Mouse (Mus musculus) stomach, embryonic 16.5 days (tissue): ENCODE results near the gene Nod1. TPM values are rescaled to one million over a fixed set of nuclear protein-coding genes. Genes with fewer than 3 reads are reported as not detected.

Experiments used
- ATAC-seq: fragments of 200-750 bp; cut with Nextera tagmentation; 2 replicates; pipeline ENCODE4 v1.8.0; 2017; ENCODE audit warnings: moderate number of reproducible peaks, moderate TSS enrichment; ENCODE audit not compliant: insufficient read depth, low FRiP score
- H3K27ac ChIP-seq: fragments of 300-500 bp; sonication (generic); 2 replicates; pipeline ENCODE4 v1.5.1; 2014; ENCODE audit warnings: low read length
- H3K27me3 ChIP-seq: fragments of 300-500 bp; sonication (generic); 2 replicates; pipeline ENCODE4 v1.6.1; 2014; ENCODE audit warnings: low read length, control low read depth, mixed read lengths; ENCODE audit not compliant: control insufficient read depth, insufficient read depth
- H3K36me3 ChIP-seq: fragments of 300-500 bp; sonication (generic); 2 replicates; pipeline ENCODE4 v1.6.1; 2014; ENCODE audit warnings: low read length; ENCODE audit not compliant: control insufficient read depth, insufficient read depth
- H3K4me1 ChIP-seq: fragments of 300-500 bp; sonication (generic); 2 replicates; pipeline ENCODE4 v1.6.1; 2014; ENCODE audit warnings: low read length, control low read depth, mixed read lengths; ENCODE audit not compliant: control insufficient read depth, insufficient read depth
- H3K4me2 ChIP-seq: fragments of 300-500 bp; sonication (generic); 2 replicates; pipeline ENCODE4 v1.6.1; 2014; ENCODE audit warnings: low read depth, low read length, mixed read lengths
- H3K4me3 ChIP-seq: fragments of 300-500 bp; sonication (generic); replicated peaks from 2 replicates; pipeline ENCODE4 v1.5.1; 2014; ENCODE audit warnings: mild to moderate bottlenecking, low read length
- H3K9ac ChIP-seq: fragments of 300-500 bp; sonication (generic); 2 replicates; pipeline ENCODE4 v1.6.1; 2014; ENCODE audit warnings: low read length
- H3K9me3 ChIP-seq: fragments of 300-500 bp; sonication (generic); replicated peaks from 2 replicates; pipeline ENCODE4 v1.6.1; 2016; ENCODE audit warnings: low read length, control low read depth; ENCODE audit not compliant: control insufficient read depth
- WGBS: fragments of 180-500 bp; shearing (Covaris S2); extraction: QIAGEN DNeasy Blood & Tissue Kit; methylation state at CpG from one replicate; pipeline ENCODE4 v1.1.7; 2014; 5-methylcytosine and 5-hydroxymethylcytosine counted together
- polyA plus RNA-seq: library from polyadenylated mRNA; unstranded; fragments of >200 nt; fragmentation: Nextera tagmentation; extraction: Ambion mirVana; gene quantifications from 2 replicates; pipeline ENCODE4 v1.2.1, GENCODE M21; 2015

The Nod1 gene
- 9.3 and 9.8 TPM in 2 replicates for polyA plus RNA-seq

- Histone ChIP-seq H3K27me3 (no peaks in the 10 kb centered on the region), H3K9ac (peak within 1 kb of the TSS; percentile 83), H3K36me3 (no peaks in the 10 kb centered on the region), H3K4me3 (peak within 1 kb of the TSS; percentile 71), H3K27ac (peak within 1 kb of the TSS; percentile 83), H3K4me2 (peak within 1 kb of the TSS; percentile 74), H3K9me3 (no peaks in the 10 kb centered on the region), H3K4me1 (peaks cover 3% of the 10 kb centered on the region; the same call in 1 of the 2 replicates)
- 2% methylated on average over 53 of the region's 53 CpGs for WGBS
- ATAC-seq = peak; percentile 91
Observed at GRCm38 (mm10) chr6:54972111-54972928, at the start of gene Nod1. Gene Nod1, minus strand, starts transcription at chr6:54972612.

- no peak overlapping the region for H3K9ac ChIP-seq
- no peaks in the 10 kb centered on the region for H3K27me3 ChIP-seq
- H3K4me3 ChIP-seq = no peak overlapping the region
- 82% methylated on average over 7 of the region's 7 CpGs for WGBS
- H3K9me3 ChIP-seq = no peaks in the 10 kb centered on the region
- ATAC-seq = no peak
- no peaks in the 10 kb centered on the region; the same call in 1 of the 2 replicates for H3K4me1 ChIP-seq
- H3K36me3 ChIP-seq = no peaks in the 10 kb centered on the region
- no peak overlapping the region for H3K27ac ChIP-seq
- H3K4me2 ChIP-seq = no peak overlapping the region
Observed at GRCm38 (mm10) chr6:55021806-55022205, 49.4 kb upstream of the Nod1 start.

GRCm38 (mm10) chr6:55018417-55018816, 46.0 kb upstream of the Nod1 start:
- H3K36me3 ChIP-seq = no peaks in the 10 kb centered on the region
- H3K27me3 ChIP-seq = no peaks in the 10 kb centered on the region
- no peak overlapping the region for H3K27ac ChIP-seq
- H3K4me2 ChIP-seq = no peak overlapping the region
- H3K9me3 ChIP-seq = no peaks in the 10 kb centered on the region
- no peak overlapping the region for H3K9ac ChIP-seq
- WGBS = 83% methylated on average over 2 of the region's 2 CpGs
- H3K4me3 ChIP-seq = no peak overlapping the region
- no peak for ATAC-seq
- H3K4me1 ChIP-seq = peaks cover 6% of the 10 kb centered on the region

- Histone ChIP-seq H3K36me3 (no peaks in the 10 kb centered on the region), H3K4me3 (no peak overlapping the region), H3K27me3 (no peaks in the 10 kb centered on the region), H3K9me3 (no peaks in the 10 kb centered on the region), H3K4me1 (peaks cover 6% of the 10 kb centered on the region), H3K27ac (no peak overlapping the region), H3K9ac (no peak overlapping the region), H3K4me2 (peak overlapping the region; percentile 25)
- WGBS = 25% methylated on average over 15 of the region's 15 CpGs
- peak; percentile 57; the same call in 1 of the 2 replicates for ATAC-seq
Observed at GRCm38 (mm10) chr6:55016710-55017583, 44.5 kb upstream of the Nod1 start.

- H3K4me3 ChIP-seq = no peak overlapping the region
- H3K4me1 ChIP-seq = peaks cover 6% of the 10 kb centered on the region
- 11% methylated on average over 5 of the region's 5 CpGs for whole genome bisulfite sequencing
- no peaks in the 10 kb centered on the region for H3K9me3 ChIP-seq
- H3K9ac ChIP-seq = no peak overlapping the region
- no peak overlapping the region for H3K4me2 ChIP-seq
- no peaks in the 10 kb centered on the region for H3K27me3 ChIP-seq
- peak; percentile 52; the same call in 1 of the 2 replicates for ATAC-seq
- no peaks in the 10 kb centered on the region for H3K36me3 ChIP-seq
- H3K27ac ChIP-seq = no peak overlapping the region
Observed at GRCm38 (mm10) chr6:55016236-55016635, 43.8 kb upstream of the Nod1 start.

- Histone ChIP-seq H3K9ac (no peak overlapping the region), H3K36me3 (no peaks in the 10 kb centered on the region), H3K4me2 (no peak overlapping the region), H3K27ac (no peak overlapping the region), H3K27me3 (no peaks in the 10 kb centered on the region), H3K9me3 (no peaks in the 10 kb centered on the region), H3K4me1 (peaks cover 6% of the 10 kb centered on the region), H3K4me3 (no peak overlapping the region)
- WGBS = 88% methylated on average over 3 of the region's 3 CpGs
- ATAC-seq = no peak
Observed at GRCm38 (mm10) chr6:55014184-55014583, 41.8 kb upstream of the Nod1 start.

- no peaks in the 10 kb centered on the region for H3K36me3 ChIP-seq
- H3K27ac ChIP-seq = no peak overlapping the region
- WGBS = 58% methylated on average over 7 of the region's 7 CpGs
- H3K4me2 ChIP-seq = no peak overlapping the region
- ATAC-seq = no peak
- no peak overlapping the region for H3K9ac ChIP-seq
- no peak overlapping the region for H3K4me3 ChIP-seq
- H3K27me3 ChIP-seq = no peaks in the 10 kb centered on the region
- H3K4me1 ChIP-seq = peaks cover 6% of the 10 kb centered on the region
- H3K9me3 ChIP-seq = no peaks in the 10 kb centered on the region
Observed at GRCm38 (mm10) chr6:55012516-55012915, 40.1 kb upstream of the Nod1 start.

GRCm38 (mm10) chr6:55010330-55011091, 38.1 kb upstream of the Nod1 start:
- 51% methylated on average over 4 of the region's 4 CpGs for WGBS
- H3K4me1 ChIP-seq = no peaks in the 10 kb centered on the region
- H3K9me3 ChIP-seq = no peaks in the 10 kb centered on the region
- ATAC-seq = no peak
- no peaks in the 10 kb centered on the region for H3K27me3 ChIP-seq
- H3K4me3 ChIP-seq = no peak overlapping the region
- no peak overlapping the region for H3K27ac ChIP-seq
- no peaks in the 10 kb centered on the region for H3K36me3 ChIP-seq
- H3K9ac ChIP-seq = no peak overlapping the region
- no peak overlapping the region for H3K4me2 ChIP-seq
